Mouse (Mus musculus) yolk sac, embryonic 10.5 days (tissue): ENCODE data around the gene Armc9.

ENCODE experiments used
- DNase-seq: peaks from one replicate; pipeline ENCODE4 v3.0.0-alpha.2; 2017; ENCODE audit warnings: low spot score

The Armc9 gene

DNA sequence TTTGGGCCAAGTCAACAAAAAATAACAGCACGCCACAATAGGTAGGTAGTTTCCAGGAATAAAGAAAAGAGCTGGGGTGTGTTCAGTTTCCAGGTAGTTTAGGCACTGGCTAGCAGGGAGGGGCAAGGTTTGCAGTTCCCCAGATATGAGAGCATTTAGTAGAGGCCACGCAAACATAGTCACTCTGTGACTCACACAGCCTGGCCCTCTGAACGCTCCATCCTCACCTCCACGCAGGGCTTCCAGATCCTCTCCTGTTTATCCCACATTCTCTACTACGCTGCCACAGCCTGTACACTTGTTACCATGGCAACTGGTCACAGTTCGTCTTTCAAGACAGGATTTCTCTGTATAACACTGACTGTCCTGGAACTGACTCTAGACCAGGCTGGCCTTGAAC lies 70.6 kb downstream of the Armc9 start:
- no peak for DNase-seq

GRCm38 (mm10) chr1:86228653-86229052 lies 74.1 kb downstream of the Armc9 start:
- DNase-seq = no peak

DNA sequence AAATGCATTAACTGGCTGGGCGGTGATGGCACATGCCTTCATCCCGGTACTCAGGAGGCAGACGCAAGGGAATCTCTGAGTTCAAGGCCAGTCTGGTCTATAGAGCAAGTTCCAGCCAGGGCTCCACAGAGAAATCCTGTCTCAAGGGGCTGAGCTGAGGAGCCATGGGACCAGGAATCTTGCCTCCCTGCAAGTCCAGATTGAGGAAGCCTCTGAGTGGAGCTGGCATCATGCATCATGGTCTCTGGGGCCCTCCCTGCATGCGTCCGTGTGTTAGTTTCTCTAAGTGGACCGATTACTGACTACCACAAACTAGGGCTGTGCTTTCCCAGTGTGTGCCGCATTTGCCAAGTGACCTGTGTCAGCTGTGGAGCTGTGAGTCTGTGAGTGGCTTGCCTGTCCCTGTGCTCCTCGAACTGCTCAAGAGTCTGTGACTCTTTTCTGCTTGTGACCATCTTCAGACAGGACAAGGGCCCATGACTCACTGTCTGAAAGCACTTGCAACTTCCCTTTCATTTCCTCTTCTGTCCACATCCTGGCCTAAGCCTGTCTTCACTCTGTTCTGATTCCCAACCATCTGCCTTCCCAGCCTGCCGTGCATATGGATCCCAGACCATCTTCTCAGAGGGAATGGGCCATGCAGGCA lies 74.7 kb downstream of the Armc9 start:
- no peak for DNase-seq

GRCm38 (mm10) chr1:86232631-86233030 lies 78.1 kb downstream of the Armc9 start:
- no peak for DNase-seq

DNA sequence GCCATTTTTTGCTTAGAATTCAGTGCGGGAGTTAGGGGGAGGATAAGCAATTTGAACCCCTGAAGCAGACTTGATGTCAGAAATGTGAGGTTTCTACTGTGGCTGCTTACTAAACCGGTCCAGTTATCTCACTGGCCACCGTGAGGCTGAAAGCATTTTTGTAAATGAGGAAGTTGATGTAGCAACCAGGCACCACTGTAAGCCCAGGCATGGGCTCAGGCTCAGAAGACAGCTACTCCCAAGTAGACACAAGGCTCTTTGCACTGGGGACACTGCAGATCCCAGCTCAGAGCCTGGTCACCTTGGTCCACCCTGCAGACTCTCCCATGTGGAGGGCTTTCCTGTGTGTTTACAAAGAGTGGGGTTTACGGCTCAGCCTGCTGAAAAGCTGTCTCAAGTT lies 79.2 kb downstream of the Armc9 start:
- DNase-seq = no peak

GRCm38 (mm10) chr1:86235118-86235517 lies 80.5 kb downstream of the Armc9 start:
- DNase-seq = no peak

- no peak for DNase-seq
Measured at GRCm38 (mm10) chr1:86236442-86236841, 81.9 kb downstream of the Armc9 start.

GRCm38 (mm10) chr1:86239010-86239409 lies 84.4 kb downstream of the Armc9 start:
- DNase-seq = no peak

GRCm38 (mm10) chr1:86239871-86240270 lies 85.3 kb downstream of the Armc9 start:
- no peak for DNase-seq

GRCm38 (mm10) chr1:86240959-86241358 lies 86.4 kb downstream of the Armc9 start:
- DNase-seq = no peak

GRCm38 (mm10) chr1:86243490-86243889 lies 88.9 kb downstream of the Armc9 start:
- DNase-seq = no peak

DNA sequence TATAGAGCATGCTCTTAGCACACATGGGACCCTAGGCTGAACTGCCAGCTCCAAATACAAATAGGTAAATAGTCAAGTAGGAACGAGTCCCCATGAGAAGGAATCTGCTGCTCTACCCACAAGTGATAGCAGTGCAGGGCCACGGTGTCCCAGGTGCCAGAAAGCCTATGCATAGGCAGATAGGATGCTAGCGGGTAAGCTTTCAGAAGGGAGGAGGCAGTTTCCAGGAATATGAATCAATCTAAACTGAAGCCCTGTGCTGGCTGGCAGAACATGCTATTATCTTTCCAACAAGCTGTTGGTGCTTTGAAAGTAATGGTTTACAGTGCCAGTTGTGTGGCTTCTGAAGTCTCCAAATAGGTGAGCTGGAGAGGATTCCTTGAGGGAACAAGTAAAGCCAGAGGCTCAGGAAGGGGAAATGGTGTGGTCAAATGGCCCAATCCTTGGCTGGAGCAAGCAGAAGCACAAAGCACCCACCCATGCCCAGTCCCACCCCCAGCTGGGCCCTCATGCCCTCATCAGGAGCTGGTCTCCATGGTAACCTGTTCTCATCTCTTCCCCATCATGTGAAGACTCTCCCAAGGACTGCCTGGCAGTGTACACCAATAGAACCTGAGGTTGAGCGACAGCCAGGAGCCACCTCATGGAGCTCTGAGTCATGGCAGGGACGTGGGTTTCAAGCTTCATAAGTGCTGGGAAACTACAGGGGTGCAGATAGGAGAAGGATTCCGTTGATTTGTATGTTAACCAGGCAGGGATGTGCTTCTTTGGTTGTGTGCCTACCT lies 90.9 kb downstream of the Armc9 start:
- no peak for DNase-seq

DNA sequence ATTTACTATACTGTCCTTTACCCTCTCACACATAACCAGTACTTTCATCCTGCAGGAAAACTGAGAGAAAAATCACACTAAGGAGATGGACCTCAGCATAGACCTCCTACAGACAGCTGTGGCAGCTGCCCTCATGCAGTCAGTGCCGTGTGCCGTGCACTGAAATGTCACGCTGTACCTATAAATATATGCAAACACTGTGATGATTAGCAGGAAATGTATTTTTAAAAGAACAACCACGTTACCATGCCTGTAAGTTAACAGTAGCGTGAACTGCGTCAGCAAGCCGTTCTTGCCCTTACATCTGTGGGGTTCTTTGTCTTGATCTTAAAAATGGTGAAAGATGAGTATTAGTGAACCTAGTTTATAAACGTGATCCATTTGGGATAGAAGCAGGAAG lies 98.8 kb downstream of the Armc9 start:
- DNase-seq = no peak

GRCm38 (mm10) chr1:86256311-86256710 lies 101.7 kb downstream of the Armc9 start:
- no peak for DNase-seq

DNA sequence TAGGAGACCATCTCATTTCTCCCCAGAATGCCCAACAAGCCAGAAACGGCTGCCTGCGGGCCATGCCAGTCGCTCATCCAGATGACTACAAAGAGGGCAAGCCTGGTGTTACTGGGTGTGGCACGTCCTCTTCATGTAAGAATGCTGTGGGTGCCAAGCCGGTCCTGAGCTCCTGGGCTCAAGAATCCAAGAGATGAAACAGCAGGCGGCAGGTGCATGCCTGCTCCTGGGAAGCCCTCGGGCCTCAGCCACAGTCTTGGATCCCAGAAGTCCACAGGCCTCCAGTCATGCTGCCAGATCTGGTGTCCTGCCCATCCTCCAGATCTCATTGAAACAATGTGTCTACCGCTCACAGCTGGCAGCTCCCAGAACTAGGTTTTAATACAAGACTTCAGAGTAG lies 102.6 kb downstream of the Armc9 start:
- no peak for DNase-seq

- DNase-seq = no peak
Measured at GRCm38 (mm10) chr1:86258171-86258824, 103.7 kb downstream of the Armc9 start.

GRCm38 (mm10) chr1:86263564-86264339 lies 109.2 kb downstream of the Armc9 start:
- no peak for DNase-seq

GRCm38 (mm10) chr1:86265060-86265459 lies 110.5 kb downstream of the Armc9 start:
- no peak for DNase-seq

DNA sequence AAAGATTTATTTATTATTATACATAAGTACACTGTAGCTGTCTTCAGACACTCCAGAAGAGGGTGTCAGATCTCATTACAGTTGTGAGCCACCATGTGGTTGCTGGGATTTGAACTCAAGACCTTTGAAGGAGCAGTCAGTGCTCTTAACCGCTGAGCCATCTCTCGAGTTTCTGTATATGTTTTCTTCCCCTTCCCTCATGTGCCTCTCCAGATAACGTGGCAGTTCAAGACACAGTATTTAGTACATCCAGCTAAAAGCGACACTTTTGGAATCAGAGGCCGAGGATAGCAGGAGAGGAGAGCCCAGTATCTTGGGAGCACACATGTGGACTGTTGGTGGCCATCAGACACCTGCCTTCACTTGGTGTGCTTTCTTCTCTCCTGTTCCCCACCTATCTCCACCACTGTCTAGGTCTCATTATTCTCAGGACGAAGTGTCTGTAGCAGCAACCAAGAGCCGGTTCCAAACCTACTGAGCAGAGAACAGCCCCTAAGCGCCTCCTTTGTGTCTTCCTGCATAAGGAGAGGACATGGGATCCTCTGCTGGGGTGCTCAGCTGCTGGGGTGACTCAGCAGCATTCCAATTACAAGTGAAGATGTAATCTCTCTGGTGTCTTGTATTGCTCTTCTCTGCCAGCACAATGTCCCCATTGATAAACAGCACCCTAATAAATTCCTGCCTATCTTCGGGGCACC lies 114.1 kb downstream of the Armc9 start:
- no peak for DNase-seq

DNA sequence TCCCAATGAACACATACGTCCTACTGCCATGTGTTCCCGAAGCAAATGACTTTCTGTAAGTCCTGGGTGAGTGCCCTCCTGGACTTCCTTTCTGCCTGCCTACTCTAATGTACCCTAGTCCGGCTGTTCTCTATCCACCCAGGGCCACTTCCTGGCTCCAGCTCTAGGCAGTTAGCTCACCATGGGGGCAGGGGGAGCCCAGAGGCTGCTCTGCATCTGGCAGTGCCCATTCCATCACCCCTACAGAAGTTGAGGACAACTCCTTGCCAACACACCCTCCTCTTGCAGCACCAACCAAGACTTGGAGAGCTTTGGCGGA lies 114.6 kb downstream of the Armc9 start:
- DNase-seq = no peak

DNA sequence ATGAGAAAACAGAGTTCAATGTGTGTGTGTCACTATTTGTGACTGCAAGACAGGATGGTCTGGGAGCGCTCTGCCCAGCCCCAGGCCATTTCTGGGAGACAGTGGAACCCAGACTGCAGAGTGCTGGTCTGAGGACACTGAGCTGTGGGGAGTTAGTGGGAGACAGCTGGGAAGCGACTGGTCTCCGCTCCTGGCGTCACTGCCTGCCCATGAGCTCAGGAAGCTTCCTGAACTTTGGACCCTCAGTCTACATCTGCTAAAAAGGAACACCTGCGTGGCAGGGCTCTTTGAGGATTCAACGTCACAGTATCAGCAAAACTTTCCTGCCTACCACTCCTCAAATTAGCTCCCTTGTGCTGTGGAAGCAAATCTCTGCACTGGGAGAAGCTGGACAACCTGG lies 117.1 kb downstream of the Armc9 start:
- DNase-seq = peak; percentile 47

DNA sequence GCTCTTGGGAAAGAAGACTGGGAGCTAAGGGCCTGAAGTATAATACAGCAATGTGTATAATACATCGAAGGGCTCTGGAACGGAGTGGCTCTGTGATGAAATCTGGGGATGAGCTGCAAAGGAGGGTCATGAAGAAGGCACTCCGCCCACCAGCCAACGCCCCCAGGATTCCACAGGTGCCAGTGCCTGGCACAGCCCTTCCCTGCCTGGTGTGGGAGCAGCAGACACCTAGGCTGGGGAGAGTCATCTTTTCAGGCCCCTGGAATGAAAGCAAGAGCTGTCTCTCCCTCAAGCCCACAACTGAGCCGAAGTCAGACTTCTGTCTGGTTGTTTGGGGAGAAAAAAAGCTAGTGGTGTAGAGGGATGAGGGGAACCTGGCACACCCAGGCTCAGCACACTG lies 122.5 kb downstream of the Armc9 start:
- DNase-seq = no peak
